Mouse (Mus musculus) layer of hippocampus, adult 8-10 months (tissue): ENCODE results near the gene Marveld2. TPM values are rescaled to one million over a fixed set of nuclear protein-coding genes. Genes with fewer than 3 reads are reported as not detected.

Source experiments
- DNase-seq, 2 experiments: peaks; one replicate each; pipeline ENCODE4 v3.0.0; 2022; ENCODE audit warnings: low spot score in 2 of 2
- total RNA-seq, 4 experiments: library from RNA; stranded (reverse); gene quantifications; 2 replicates each; pipeline ENCODE4 v1.2.4; 2022

Marveld2 gene
- total RNA-seq, 4 experiments from 2014 or later: 1.5 to 2.3 (median 1.5) TPM

DNA sequence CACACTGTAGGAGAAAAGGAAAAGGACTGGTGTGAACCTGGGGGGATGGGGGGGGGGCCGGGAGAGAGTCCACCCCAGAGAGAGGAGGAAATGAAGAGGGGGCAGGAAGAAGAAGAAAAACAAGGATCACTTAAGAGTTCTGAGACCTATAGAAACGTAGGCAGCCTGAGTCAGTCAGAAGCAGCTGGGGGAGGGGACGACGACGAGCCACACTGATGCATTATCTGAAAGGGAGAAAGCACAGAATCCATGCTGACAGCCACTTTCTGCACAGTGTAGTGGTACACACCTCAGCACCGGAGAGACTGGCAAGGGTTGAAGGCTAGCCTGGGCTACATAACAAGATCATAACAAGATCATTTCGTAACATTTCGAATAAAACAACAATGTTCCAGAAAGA, 15.7 kb downstream of the Marveld2 start:
- DNase-seq: no peak

DNA sequence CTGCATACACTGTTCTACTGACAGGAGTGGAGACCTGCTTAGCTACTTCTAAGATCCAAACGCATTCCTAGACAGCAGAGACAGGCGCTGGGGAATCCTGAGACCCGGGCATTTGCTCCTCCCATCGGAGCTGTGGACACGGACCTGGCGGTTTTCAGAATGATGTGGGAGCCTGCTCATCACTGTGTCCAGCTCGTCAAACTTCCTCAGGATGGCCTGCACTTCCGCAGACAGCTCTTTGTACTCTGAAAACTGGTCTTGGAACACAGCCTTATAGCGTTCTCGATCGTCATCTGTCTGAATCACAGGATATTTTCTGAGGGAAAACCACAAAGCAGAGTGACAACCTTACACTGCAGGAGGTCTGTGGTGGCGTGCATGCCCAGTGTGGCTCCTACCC, 16.5 kb downstream of the Marveld2 start:
- DNase-seq: no peak

DNA sequence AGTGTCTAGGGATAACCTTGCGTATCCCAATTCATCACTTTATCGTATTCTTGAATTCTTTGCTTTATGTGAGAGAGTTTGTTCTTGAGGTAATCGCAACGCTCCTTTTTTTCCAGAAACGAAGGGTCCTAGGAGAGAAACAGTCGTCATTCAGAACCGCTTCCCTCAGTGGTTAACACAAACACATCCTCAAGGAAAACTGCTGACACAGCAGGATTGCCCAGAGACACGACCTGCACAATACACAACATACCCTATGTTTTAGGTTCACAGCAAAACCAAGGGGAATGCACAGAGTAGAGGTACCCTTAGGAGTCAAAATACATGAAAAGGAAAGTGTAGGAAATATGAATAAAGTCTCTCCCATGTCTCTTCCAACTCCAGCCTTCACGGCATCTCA, 19.5 kb downstream of the Marveld2 start:
- DNase-seq: no peak

DNA sequence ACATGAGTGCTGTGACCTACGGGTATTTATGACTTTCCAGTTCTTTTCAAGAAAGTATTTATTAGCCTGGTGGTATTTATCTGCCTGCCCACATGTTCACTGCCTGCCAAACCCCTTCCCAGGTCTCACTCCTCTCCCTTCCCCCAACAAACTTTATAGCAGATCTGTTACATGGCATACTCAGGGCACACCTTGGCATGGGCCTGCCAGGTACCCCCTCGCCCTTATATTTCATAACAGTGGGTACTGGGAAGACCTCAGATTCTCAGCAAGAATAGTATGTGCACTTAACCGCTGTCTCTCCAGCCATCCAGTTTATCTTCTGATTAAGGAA, 21.3 kb downstream of the Marveld2 start:
- no peak for DNase-seq

DNA sequence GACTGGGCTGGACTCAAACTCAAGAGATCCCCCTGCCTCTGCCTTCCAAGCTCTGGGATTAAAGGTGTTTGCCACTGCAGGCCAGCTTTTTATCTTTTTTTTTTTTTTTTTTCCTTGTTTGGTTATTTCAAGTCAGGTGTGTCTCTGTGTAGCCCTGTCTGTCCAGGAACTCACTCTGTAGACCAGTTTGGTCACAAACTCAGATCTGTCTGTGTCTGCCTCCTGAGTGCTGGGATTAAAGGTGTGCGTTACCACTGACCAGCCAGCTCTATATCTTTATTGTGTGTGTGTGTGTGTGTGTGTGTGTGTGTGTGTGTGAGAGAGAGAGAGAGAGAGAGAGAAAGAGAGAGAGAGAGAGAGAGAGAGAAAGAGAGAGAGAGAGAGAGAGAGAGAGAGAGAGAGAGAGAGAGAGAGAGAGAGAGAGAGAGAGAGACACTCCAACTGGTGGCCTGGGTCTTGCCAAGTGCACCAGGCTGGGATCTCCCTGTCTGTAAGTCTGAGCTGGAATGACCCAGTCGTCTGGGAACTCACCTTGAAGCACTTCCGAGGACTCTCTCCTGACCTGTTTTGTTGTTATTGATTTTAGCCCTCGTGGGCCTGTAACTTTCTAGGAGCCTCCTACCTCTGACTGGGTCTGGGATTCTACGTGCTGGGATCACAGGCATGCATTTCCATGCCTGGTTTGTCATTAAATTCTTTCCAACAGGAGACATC, 21.8 kb downstream of the Marveld2 start:
- DNase-seq: no peak

DNA sequence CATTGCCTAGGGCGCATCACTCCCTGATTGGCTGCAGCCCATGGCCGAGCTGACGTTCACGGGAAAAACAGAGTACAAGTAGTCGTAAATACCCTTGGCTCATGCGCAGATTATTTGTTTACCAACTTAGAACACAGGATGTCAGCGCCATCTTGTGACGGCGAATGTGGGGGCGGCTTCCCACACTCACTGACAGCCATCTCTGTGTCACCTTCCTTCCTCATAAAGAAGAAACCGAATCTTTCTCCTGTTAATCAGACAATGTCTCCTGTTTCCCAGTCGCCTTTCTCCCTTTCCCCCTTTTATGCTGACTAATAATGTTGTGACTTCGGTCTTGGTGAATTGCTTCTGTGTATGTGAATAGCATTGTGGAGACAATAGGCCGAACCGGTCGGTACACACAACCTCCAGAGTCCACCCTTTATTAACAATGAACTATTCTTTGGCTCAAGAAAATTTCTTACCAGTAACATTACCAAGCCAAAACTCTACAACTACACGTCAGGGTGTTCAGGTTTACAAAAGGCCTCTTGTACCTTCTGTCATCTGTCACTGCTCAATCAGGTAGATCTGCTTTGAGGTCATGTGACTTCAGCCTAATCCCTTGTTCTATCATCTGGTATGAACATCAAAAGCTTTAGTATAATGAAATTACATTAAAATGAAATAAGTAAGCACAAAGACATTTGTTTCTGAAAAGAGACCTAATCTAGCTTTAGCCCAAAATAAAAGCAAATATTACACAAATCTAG, 22.6 kb downstream of the Marveld2 start:
- peak; percentile 24 to 50 for DNase-seq

DNA sequence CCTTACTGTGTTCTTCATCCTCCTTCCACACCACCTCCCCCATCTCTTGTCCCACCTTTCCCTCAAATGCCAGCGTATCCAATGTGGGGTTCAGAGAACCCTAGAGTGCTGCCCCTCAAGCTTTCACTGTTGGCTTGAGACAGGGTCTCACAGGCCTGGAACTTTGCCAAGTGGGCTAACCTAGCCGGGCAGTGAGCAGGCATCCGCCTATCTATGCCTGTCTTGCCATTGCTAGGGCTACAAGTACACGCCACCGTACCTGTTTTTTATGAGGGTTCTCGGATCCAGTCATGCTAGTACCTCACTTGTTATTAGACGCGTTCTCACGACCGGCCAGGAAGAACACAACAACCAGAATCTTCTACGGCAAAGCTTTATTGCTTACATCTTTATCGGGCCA, 28.1 kb downstream of the Marveld2 start:
- DNase-seq: no peak

DNA sequence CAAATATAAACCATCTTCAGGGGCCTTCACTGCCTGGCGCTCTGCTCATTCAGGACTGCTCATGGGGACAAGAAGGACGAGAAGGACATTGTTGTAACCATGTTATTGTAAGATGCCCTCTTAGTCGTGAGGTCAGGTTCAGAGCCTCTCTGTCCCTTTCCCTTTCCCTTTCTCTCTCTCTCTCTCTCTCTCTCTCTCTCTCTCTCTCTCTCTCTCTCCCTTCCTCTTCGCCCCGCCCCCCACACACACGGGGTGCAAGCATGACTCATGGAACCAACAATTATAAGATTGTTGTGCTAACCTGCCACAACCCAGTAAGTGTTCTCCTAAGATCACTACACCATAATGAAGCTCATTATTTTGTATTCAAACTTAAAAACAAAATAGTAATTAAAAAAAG, 34.6 kb downstream of the Marveld2 start:
- no peak for DNase-seq

DNA sequence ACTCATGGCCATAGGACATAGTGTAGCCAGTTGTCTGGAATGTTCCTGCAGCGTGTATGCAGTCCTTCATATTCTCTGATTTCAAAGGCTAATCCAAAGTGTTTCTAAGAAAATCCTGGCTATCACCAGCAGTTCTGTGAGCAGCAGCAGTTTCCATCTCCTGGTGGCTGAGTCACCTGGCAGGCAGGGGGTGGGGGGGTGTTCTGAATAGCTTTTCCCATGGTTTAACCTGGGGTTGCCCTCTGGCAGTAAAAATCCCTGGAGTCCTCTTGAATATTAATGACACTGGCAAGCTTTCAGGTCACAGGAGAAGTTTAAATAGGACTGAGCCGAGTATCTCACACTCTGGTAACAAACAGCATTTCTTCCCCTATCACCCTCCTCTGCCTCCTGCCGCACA, 35.1 kb downstream of the Marveld2 start:
- DNase-seq: no peak

DNA sequence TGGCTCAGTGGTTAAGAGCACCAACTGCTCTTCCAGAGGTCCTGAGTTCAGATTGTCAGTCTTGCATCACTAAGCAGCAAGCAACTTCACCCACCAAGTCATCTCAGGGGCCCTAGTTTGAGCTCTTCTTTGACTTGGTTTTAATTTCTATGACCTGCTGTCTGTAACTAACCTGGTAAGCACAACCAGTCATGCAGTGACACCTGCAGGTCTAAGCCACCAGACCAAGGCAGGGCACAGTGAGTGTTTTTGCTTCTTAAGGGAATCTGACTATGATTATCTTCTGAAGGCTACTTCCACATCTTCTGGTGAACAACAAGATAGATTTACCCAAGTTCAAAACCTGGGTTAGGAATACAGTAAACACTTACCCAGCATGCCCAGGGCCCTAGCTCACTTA, 36.8 kb downstream of the Marveld2 start:
- no peak for DNase-seq

DNA sequence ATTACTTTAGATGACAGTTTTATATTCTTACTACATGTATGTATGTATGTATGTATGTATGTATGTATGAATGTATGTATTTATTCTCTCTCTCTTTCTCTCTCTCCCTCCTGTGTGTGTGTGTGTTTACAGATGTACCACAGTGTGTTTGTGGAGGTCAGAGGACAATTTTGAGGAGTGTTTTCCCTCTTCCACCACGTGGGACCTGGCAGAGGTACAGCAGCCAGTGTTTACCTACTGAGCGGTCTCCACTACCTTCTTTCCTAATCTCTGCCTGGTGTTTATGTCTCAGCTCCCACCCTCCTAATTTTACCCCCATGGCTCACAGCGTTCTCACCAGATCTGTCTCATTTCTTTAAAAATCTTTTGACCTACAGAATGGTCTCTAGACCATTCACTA, 37.6 kb downstream of the Marveld2 start:
- DNase-seq: no peak

DNA sequence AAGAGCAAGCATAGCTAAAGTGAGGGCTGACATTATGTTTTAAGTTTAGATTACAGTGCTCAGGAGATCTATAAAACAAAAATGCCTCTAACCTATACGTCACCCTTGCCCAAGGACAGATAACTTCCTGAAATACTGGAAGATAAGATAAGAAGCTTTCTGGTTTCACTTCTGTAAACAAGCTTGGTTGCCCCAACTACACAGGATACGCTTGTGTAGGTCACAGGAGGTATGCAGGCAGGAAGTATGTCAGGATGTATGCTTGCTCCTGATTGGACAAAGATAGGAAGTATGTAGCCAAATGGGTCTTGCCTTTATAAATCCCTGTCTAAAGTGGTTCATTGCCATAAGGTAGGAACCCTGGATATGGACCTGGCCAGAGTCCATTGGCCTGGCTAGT, 40.8 kb downstream of the Marveld2 start:
- no peak for DNase-seq

DNA sequence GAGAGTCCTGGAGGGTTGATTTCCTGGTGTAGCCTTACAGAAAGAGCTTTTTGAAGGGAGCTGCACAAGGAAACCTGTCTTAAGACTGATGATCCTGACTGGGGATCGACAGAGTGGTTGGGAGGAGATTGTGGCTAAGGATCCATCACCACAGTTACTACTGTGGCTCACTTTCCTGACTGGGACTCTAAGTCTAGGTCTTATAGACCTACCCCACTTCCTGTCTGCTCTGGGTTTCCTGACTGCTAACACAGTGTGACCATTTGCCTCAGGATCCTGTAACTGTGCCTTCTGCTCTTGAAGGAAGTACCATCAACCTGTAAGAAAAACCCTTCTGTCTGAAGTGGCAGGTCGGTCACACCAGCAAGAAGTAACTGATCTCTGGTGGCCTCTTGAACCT, 46.1 kb downstream of the Marveld2 start:
- DNase-seq: no peak

DNA sequence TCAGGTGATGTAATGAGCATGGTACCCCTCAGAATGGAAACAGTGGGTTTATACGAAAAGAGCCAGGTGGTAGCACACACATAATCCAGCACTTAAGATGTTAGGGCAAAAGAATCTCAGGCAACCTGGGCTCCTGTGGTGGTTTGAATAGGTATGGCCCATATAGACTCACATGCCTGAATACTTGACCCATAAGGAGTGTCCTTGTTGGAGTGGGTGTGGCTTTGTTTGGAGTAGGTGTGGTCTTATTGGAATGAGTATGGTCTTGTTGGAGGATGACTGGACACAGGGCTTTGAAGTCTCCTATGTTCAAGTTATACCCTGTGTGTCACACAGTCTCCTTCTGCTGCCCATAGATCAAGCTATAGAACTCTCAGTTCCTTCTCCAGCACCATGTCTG, 48.4 kb downstream of the Marveld2 start:
- DNase-seq: no peak

DNA sequence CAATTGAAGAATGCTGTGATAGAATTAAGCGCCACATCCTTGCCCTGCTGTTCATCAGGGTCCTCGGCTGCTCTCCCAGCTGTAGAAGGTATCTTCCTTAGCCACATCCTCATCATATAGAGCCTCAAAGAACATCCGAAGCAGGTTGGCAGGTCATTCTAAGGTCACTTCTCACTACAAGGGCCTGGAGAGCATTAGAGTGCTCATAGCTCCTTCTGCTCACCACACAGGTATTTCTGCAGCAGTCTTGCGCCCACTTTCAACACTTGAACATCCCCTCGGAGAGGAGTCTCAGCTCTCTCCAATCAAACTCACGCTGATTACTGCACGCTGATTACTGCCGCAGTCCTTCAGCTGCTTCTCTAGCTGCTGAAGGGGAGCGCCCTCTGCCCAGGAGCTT, 57.3 kb downstream of the Marveld2 start:
- no peak for DNase-seq

DNA sequence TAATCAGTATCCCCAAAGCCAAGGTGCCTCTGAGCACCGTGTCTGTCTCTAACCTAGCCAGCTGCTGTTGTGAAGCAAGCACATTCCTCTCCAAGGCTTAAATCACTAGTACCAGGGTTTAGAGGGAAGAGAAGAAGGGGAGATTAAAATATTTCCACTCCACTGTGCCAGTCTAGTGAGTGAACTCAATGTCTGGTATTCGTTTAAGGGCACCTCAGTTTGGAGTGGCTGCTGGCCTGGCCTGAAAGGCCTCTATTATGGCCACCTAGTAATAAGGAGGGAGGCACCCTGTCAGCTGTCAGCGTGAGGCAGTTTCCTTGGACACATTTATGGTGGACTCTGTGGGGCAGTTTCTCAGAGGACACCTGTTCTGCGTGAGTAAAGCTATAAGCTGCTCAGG, 59.8 kb downstream of the Marveld2 start:
- no peak for DNase-seq

DNA sequence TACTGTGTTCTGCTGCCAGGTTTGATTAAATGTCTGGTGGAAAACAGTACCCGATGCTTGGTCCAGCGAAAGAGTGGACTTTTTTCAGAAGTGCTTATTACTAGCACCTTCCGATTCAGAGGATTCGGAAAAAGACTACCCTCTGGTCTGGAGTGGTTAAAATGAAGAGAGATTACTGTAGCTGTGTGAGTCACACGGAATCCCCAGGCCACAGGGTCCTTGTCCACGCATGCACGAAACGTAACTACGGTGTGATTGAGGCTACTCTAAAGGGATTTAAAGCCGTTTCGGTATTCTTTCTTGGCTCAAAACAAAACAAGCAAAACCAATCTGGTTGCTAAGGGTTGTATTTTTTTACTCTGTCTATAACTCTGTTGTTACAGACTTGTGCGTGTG, 63.7 kb downstream of the Marveld2 start:
- DNase-seq: no peak

DNA sequence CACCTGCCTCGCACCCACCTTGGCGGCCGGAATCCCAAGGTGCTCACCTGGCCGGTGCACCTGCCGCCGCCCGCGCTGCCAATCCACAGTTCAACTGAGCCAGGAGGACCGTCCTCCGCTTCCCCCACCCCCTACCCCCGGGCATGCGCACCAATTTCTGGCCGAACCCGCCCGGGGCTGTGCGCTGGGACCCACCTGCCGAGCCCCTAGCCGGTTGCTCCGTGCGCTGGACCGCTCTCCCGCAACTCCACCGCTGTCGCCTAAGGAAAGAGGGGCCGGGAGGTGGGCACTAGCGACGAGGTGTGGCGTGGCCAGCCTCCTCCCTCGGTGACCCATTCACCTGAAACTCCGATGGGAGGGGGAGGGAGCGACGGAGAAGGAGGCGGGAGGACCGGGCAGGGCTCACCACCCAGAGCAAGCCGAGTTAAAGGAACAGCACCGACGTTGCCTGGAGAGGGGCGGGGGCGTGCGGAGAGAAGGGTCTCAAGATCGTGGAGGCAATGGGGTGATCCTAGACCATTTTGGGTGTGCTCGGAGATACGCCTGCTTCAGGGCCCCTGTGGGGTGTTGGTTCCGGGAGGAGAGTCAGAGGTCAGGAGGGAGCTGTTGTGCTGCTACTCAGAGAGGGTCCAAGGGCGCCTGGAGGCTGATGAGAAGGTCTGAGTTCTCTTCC, 64.3 kb downstream of the Marveld2 start, which contains the start of gene Ocln:
TSS of gene Ocln (minus strand) at position 350 of the 673 bp plus-strand sequence.
- DNase-seq: peak in 1 of 2 experiments; percentile 16

DNA sequence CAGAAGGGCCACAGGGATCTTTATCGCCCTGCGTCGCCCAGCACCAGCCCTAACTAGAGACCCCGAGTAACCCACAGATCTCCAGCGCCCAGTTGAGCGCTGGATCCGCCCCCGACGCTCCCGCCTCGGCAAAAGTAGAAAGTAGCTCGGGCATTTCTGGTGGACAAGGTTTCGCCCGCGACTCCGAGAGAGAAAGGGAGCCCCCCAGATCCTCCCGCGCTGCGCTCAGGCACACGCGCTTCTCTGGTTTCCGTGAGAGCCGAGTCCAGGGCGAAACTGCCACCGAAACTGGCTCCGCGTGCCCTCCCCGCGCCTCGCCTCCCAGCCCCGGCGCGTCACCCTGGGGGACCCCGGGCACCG, 64.8 kb downstream of the Marveld2 start:
- DNase-seq: no peak

DNA sequence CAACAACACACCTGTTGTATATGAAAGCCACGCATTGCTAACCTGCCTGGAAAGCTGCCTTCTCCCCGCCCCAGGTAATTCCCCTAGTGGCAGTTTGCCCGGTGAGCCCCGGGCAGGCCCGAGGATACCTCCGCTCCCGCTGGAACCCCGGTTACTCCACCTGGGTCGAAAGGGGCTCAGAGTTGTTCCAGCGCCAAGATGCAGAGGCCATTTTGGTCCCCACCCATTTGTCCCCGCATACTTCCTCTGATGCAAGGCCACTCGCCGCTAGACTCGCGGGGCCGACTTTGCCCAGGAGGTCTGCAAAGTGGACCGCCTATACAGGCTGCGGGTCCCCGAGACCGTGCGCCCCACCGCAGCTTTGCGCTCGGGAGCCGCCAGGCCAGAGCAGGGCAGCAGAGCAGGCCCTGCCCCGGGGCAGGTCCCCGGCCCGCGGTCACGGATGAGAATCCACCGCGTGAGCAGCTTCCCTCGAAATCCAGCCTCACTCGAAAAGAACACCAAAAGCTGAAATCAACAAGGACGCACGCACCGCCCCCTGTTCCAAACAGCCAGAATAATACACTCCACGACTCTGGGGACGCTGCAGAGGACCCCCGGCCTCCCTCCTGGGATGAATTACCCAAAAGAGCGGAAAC, 65.3 kb downstream of the Marveld2 start:
- DNase-seq: no peak

DNA sequence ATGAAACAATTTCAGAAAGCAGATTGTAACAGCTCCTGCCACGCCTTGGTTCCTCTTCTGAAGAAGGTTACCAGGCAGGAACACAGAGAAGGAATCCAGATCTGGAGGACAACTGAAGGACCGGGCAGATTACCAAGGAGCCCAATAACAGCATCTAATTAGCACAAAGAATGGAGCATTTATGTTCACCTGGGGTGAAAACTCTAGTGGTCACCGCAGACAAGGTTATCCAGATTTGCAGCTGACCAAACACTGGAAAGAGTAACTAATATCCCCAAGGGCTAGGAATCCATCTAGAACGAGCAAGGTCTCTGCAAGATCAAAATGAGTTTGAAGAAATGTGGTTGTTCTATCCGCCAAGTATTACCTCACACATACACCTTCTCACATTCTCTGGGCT, 69.5 kb downstream of the Marveld2 start:
- no peak for DNase-seq
